Mouse (Mus musculus): ENCODE measurements around the gene Plekhg5.

DNA sequence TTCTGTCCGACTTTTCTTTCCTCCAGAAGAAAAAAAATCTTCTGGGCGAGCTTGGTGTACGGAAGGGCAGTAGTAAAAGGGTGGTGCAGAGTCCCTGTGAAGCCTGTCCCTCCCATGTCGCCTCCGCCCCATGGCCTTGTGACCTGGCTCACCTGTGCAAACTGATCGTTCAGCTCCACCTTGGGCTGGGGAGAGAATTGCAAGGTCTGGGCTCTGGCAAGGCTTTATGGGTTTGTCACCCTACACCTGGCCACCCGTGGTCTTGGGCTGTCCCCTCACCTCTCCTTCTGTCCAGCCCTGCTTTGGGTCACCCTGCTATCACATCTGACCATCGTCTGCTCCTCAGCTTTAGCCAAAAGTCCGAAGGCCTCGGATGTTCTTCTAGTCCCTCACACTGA, 60.5 kb downstream of the Plekhg5 start:
- TF ChIP-seq CTCF (IDR thresholded peaks at IDR 0.05; ENCODE audit: borderline replicate concordance, control insufficient read depth, extremely low read depth, insufficient read depth, low read length, poor library complexity): no peak
- TF ChIP-seq POLR2A (IDR thresholded peaks at IDR 0.05; ENCODE audit: control insufficient read depth, extremely low read depth, insufficient read depth, low read length, poor library complexity): no peak
